Mouse (Mus musculus): Measurements from ENCODE around the gene Mecom. TPM values are rescaled to one million over a fixed set of nuclear protein-coding genes. Genes with fewer than 3 reads are reported as not detected.

The Mecom gene
- polyA plus RNA-seq, 1 experiment, result 1.8 TPM

GRCm38 (mm10) chr3:30253714-30254113, 294.1 kb downstream of the Mecom start:
- Histone ChIP-seq H3K36me3 (ENCODE audit: control insufficient read depth, insufficient read depth) (no peaks in the 10 kb centered on the region), H3ac (ENCODE audit: control insufficient read depth, insufficient read length) (no peak overlapping the region), H3K4me2 (ENCODE audit: low read depth) (no peak overlapping the region), H3K27me3 (ENCODE audit: control insufficient read depth, insufficient read depth, insufficient read length) (no peaks in the 10 kb centered on the region), H3K4me3 (no peak overlapping the region), H3K79me2 (ENCODE audit: control insufficient read depth, insufficient read depth) (no peaks in the 10 kb centered on the region)
- no peak for TF ChIP-seq CEBPB (IDR thresholded peaks at IDR 0.05; ENCODE audit: insufficient read depth, poor library complexity, severe bottlenecking)
- no peak for TF ChIP-seq USF1 (IDR thresholded peaks at IDR 0.05; ENCODE audit: low read depth)
- no peak for TF ChIP-seq POLR2AphosphoS2 (IDR thresholded peaks at IDR 0.05; ENCODE audit: insufficient read length, low read depth)
- no peak for TF ChIP-seq MAX (IDR thresholded peaks at IDR 0.05; ENCODE audit: low read depth)
- TF ChIP-seq POLR2A (IDR thresholded peaks at IDR 0.05; ENCODE audit: insufficient read length, low read depth), result no peak
- TF ChIP-seq MYOG (IDR thresholded peaks at IDR 0.05; ENCODE audit: control insufficient read depth in 1 of 3, insufficient read depth in 1 of 3, insufficient read length in 2 of 3, low read depth in 2 of 3), result no peak
- TF ChIP-seq TCF12 (IDR thresholded peaks at IDR 0.05; ENCODE audit: insufficient read depth, poor library complexity, severe bottlenecking), result no peak
- TF ChIP-seq SRF (IDR thresholded peaks at IDR 0.05; ENCODE audit: control insufficient read depth, insufficient read length, low read depth), result no peak

GRCm38 (mm10) chr3:30248656-30249384, 299.0 kb downstream of the Mecom start:
- H3K4me2 ChIP-seq (ENCODE audit: low read depth), result no peak overlapping the region
- H3K27me3 ChIP-seq (ENCODE audit: control insufficient read depth, insufficient read depth, insufficient read length), result no peaks in the 10 kb centered on the region
- H3K4me3 ChIP-seq, result no peak overlapping the region
- no peaks in the 10 kb centered on the region for H3K79me2 ChIP-seq (ENCODE audit: control insufficient read depth, insufficient read depth)
- TF ChIP-seq TCF3 (IDR thresholded peaks at IDR 0.05; ENCODE audit: insufficient read length, low read depth), result no peak
- TF ChIP-seq REST (IDR thresholded peaks at IDR 0.05; ENCODE audit: insufficient read depth, insufficient read length), result no peak
- no peak for TF ChIP-seq MYOD1 (IDR thresholded peaks at IDR 0.05; ENCODE audit: control insufficient read depth in 1 of 3, insufficient read length in 2 of 3, low read depth in 2 of 3)
- no peak for TF ChIP-seq USF1 (IDR thresholded peaks at IDR 0.05; ENCODE audit: low read depth)
- TF ChIP-seq POLR2AphosphoS2 (IDR thresholded peaks at IDR 0.05; ENCODE audit: insufficient read length, low read depth), result no peak
- no peak for TF ChIP-seq CEBPB (IDR thresholded peaks at IDR 0.05; ENCODE audit: insufficient read depth, poor library complexity, severe bottlenecking)
- TF ChIP-seq TCF12 (IDR thresholded peaks at IDR 0.05; ENCODE audit: insufficient read depth, poor library complexity, severe bottlenecking), result no peak
- TF ChIP-seq MYOG (IDR thresholded peaks at IDR 0.05; ENCODE audit: control insufficient read depth in 1 of 3, insufficient read depth in 1 of 3, insufficient read length in 2 of 3, low read depth in 2 of 3), result no peak
- TF ChIP-seq POLR2A (IDR thresholded peaks at IDR 0.05; ENCODE audit: insufficient read length, low read depth), result no peak
- no peak for TF ChIP-seq MAX (IDR thresholded peaks at IDR 0.05; ENCODE audit: low read depth)
- TF ChIP-seq SRF (IDR thresholded peaks at IDR 0.05; ENCODE audit: control insufficient read depth, insufficient read length, low read depth), result no peak
- TF ChIP-seq E2F4 (IDR thresholded peaks at IDR 0.05; ENCODE audit: insufficient read depth), result no peak
- no peak overlapping the region for H3ac ChIP-seq (ENCODE audit: control insufficient read depth, insufficient read length)
- H3K36me3 ChIP-seq (ENCODE audit: control insufficient read depth, insufficient read depth), result no peaks in the 10 kb centered on the region

GRCm38 (mm10) chr3:30247256-30247655, 300.6 kb downstream of the Mecom start:
- Histone ChIP-seq H3K4me3 (no peak overlapping the region), H3K27me3 (ENCODE audit: control insufficient read depth, insufficient read depth, insufficient read length) (no peaks in the 10 kb centered on the region), H3K36me3 (ENCODE audit: control insufficient read depth, insufficient read depth) (no peaks in the 10 kb centered on the region), H3K4me2 (ENCODE audit: low read depth) (no peak overlapping the region), H3ac (ENCODE audit: control insufficient read depth, insufficient read length) (no peak overlapping the region), H3K79me2 (ENCODE audit: control insufficient read depth, insufficient read depth) (no peaks in the 10 kb centered on the region)
- TF ChIP-seq USF1 (IDR thresholded peaks at IDR 0.05; ENCODE audit: low read depth) (no peak), POLR2A (IDR thresholded peaks at IDR 0.05; ENCODE audit: insufficient read length, low read depth) (no peak), CEBPB (IDR thresholded peaks at IDR 0.05; ENCODE audit: insufficient read depth, poor library complexity, severe bottlenecking) (no peak), TCF3 (IDR thresholded peaks at IDR 0.05; ENCODE audit: insufficient read length, low read depth) (no peak), SRF (IDR thresholded peaks at IDR 0.05; ENCODE audit: control insufficient read depth, insufficient read length, low read depth) (no peak), REST (IDR thresholded peaks at IDR 0.05; ENCODE audit: insufficient read depth, insufficient read length) (no peak), MAX (IDR thresholded peaks at IDR 0.05; ENCODE audit: low read depth) (no peak), POLR2AphosphoS2 (IDR thresholded peaks at IDR 0.05; ENCODE audit: insufficient read length, low read depth) (no peak), TCF12 (IDR thresholded peaks at IDR 0.05; ENCODE audit: insufficient read depth, poor library complexity, severe bottlenecking) (no peak), E2F4 (IDR thresholded peaks at IDR 0.05; ENCODE audit: insufficient read depth) (no peak), MYOG (IDR thresholded peaks at IDR 0.05; ENCODE audit: control insufficient read depth in 1 of 3, insufficient read depth in 1 of 3, insufficient read length in 2 of 3, low read depth in 2 of 3) (no peak)

- no peak overlapping the region for H3K4me3 ChIP-seq
- TF ChIP-seq MYOD1 (IDR thresholded peaks at IDR 0.05; ENCODE audit: control insufficient read depth in 1 of 3, insufficient read length in 2 of 3, low read depth in 2 of 3), result no peak
- TF ChIP-seq POLR2AphosphoS2 (IDR thresholded peaks at IDR 0.05; ENCODE audit: insufficient read length, low read depth), result no peak
- no peak for TF ChIP-seq USF1 (IDR thresholded peaks at IDR 0.05; ENCODE audit: low read depth)
- no peak for TF ChIP-seq SRF (IDR thresholded peaks at IDR 0.05; ENCODE audit: control insufficient read depth, insufficient read length, low read depth)
- TF ChIP-seq TCF3 (IDR thresholded peaks at IDR 0.05; ENCODE audit: insufficient read length, low read depth), result no peak
- TF ChIP-seq TCF12 (IDR thresholded peaks at IDR 0.05; ENCODE audit: insufficient read depth, poor library complexity, severe bottlenecking), result no peak
- TF ChIP-seq REST (IDR thresholded peaks at IDR 0.05; ENCODE audit: insufficient read depth, insufficient read length), result no peak
- TF ChIP-seq CEBPB (IDR thresholded peaks at IDR 0.05; ENCODE audit: insufficient read depth, poor library complexity, severe bottlenecking), result no peak
- no peak for TF ChIP-seq MAX (IDR thresholded peaks at IDR 0.05; ENCODE audit: low read depth)
- no peak for TF ChIP-seq MYOG (IDR thresholded peaks at IDR 0.05; ENCODE audit: control insufficient read depth in 1 of 3, insufficient read depth in 1 of 3, insufficient read length in 2 of 3, low read depth in 2 of 3)
- no peak for TF ChIP-seq E2F4 (IDR thresholded peaks at IDR 0.05; ENCODE audit: insufficient read depth)
- TF ChIP-seq POLR2A (IDR thresholded peaks at IDR 0.05; ENCODE audit: insufficient read length, low read depth), result no peak
- no peaks in the 10 kb centered on the region for H3K79me2 ChIP-seq (ENCODE audit: control insufficient read depth, insufficient read depth)
- no peak overlapping the region for H3K4me2 ChIP-seq (ENCODE audit: low read depth)
- no peaks in the 10 kb centered on the region for H3K27me3 ChIP-seq (ENCODE audit: control insufficient read depth, insufficient read depth, insufficient read length)
- H3K36me3 ChIP-seq (ENCODE audit: control insufficient read depth, insufficient read depth), result no peaks in the 10 kb centered on the region
- H3ac ChIP-seq (ENCODE audit: control insufficient read depth, insufficient read length), result no peak overlapping the region
Measured at GRCm38 (mm10) chr3:30246431-30247041, 301.3 kb downstream of the Mecom start.
